Mouse (Mus musculus) gastrocnemius, adult 18-20 months (tissue): ENCODE results near the gene Olfr555. TPM values are rescaled to one million over a fixed set of nuclear protein-coding genes. Genes with fewer than 3 reads are reported as not detected.
"Not testable (repeated sequence)": the region's sequence is repeated elsewhere in the genome, so short reads cannot be mapped to it uniquely, and the experiment has no call there.

Source experiments
- DNase-seq: peaks from one replicate; pipeline ENCODE4 v3.0.0; 2021; ENCODE audit warnings: low spot score
- long read RNA-seq, 2 experiments: library from polyadenylated mRNA; stranded (forward); transcript quantifications; one replicate each; pipeline ENCODE4 v2.0.0; 2021
- total RNA-seq, 2 experiments: library from RNA; stranded (reverse); gene quantifications; 2 replicates each; pipeline ENCODE4 v1.2.3; 2021

Gene Olfr555
- not detected for total RNA-seq
- long read RNA-seq, experiment 1, result 0 reads
- long read RNA-seq, experiment 2, result 0 reads

DNA sequence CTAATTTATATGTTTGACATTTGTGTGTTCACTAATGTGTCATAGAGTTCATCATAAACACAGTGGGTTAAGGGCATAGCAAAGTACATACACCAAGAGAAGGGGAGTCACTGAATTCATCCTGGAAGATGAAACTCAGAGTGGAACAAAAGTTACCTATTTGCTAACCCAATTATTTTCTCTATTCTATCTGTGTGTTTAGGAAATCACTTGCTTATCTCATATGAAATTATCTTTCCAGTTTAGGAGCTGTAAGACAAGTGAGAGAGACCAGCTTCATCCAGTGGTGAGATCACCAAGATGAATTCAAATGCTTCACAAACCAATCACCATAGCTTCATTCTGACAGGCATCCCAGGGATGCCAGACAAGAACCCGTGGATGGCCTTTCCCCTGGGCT lies at the start of gene Olfr555:
Gene Olfr555, plus strand, starts transcription at position 301 of the 400 bp plus-strand sequence.
- DNase-seq, result no peak

DNA sequence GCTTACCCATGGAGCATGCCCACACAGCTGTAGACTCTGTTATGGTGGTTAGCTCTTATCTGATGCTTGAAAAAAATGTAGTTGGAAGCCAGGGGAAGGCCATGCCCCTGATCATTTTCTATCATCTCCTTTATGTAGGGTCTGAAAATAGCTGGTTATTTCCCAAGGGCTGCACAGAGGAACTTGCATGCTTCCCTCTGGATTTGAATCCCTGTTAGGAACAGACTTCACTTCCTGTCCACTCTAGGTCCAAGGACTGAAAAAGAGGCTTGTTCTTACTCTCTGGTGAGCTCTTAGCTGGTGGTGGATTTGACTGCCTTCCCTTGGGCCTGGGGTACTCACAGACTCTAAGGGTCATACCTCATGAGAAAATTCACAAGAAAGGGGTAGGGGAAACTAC lies 40.5 kb upstream of the Olfr555 start, which contains the start of gene Olfr553:
Gene Olfr553, minus strand, starts transcription at position 101 of the 400 bp plus-strand sequence.
- no peak for DNase-seq

DNA sequence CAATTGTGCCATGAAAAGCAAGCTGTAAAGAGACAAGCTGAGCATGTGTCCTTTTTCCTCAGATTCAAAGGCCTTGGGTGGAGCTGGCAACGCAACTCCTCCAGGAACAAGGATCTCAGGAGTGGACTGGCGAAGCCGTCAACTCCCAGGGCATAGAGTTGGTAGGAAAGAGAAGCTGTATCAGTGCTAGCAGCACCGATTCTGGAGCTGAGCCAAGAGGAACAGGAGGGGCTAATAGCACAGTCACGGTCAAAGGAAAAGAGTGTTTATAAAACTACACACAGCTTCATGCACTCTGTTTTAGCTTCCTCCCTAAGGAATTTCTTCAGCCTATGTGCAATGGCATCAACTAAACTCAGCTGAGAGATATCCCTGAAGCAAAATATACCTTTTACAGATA lies 39.0 kb upstream of the Olfr555 start:
- DNase-seq, result peak; percentile 11

DNA sequence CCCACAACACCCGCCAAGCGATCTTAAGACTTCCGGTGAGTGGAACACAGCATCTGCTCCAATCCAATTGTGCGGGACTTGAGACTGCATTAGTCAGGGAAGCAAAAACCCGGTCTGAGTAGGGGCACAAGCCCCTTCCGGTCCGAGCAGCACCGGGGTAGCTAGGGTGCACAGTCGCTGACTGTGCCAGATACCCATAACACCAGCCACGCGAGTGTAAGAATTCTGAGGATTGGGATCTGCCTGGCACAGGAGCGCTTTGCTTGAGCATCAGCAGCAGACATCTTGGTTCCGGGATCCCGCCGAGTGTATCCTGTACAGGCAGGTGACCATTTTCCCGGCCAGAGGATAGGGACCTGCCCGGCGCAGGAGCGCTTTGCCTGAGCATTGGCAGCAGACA lies 38.3 kb upstream of the Olfr555 start:
- not testable (repeated sequence) for DNase-seq

DNA sequence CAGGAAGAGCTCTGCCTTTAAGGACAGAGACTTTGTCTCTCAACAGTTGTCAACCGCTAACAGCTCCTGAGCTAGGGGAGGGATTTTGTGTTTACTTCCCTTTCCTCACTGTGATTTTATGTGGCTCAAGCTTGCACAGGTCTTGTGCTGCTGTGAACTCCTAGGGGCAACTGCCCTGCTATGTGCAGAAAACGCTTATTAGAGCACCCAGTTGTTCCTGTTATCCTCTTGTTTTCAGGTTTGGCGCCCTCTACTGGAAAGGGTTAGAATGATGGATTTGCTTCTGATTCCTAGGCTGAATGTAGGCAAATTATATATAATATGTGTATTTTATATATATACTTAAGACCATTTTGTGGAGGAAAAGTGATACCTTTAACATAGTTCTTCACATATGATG lies 22.0 kb upstream of the Olfr555 start:
- DNase-seq, result peak; percentile 65

DNA sequence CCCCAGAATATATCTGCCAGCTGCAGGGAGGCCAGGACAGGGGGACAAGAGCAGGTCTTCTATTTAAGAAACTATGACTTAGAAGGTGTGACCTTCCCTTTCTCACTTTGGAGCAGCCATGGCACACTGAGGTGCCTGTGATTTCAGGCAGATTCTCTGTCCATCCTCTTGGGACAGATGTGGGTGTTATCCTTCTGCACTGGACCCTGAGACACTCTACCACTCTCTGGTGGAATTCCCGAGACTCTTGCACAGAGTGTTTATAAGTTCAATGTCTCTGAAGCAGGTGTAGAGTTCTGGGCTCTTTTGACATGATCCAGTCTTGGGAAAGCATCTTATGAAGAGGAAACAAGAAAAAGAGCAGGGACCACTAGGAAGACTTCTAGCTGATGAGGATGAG lies 20.5 kb upstream of the Olfr555 start, which contains the start of gene Olfr554:
Gene Olfr554, plus strand, starts transcription at position 301 of the 400 bp plus-strand sequence.
- no peak for DNase-seq

DNA sequence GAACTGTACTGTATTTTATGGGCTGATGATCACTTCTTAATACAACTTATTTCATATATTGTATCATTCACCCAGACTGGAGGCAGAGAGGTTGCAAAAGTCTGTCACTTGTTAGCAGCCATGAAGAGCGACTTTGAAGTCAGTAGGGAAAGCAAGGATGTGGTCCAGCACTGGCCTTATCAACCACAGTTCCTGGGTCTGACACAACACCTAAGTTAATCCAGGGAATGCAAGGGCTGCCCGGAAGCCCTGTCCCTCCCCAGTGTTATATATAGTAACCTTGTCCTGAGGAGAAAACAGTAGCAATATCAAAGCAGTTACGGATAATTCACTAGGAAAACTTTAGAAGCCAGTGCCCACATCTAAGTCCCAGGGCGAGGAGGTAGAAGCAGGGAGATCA lies 13.7 kb upstream of the Olfr555 start:
- DNase-seq, result not testable (repeated sequence)

DNA sequence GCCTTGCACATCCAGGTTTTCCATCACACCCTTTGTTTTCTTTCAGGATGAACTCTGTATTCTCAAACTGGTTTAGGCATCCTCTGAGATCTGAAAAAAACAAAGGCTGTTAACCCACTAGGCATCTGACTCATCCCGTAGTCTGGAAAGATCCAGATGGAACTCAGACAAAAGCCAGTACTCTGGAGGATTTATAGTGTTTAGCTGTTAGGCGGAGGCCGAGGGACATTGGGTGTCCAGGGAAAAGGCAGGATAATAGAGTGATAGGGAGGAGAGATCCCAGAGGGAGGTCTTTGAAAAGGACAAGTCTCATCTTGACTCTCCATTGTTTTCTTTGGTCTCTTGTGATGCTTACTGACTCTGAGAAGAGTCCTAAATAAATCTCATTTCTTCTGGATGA lies 6.0 kb downstream of the Olfr555 start, which contains the start of gene Olfr556:
Gene Olfr556, plus strand, starts transcription at position 301 of the 400 bp plus-strand sequence.
- no peak for DNase-seq

DNA sequence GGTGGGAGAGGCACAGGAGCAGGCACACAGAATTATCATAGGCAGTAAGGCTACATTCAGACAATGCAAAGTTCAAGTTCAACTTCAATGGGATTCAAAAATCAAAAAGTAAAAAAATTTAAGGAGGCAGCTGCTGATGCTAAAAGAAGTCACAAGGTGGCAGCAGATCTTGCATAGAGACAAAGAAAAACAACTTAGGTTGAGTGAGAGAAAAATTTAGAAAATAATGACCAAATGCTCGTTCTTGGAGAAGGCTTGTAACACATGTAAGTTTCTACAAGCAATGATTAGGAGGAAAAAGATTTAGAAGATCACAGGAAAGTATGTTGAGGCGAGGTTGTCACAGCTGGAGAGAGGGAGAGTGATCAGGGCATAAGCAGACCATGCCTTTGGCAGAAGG lies 6.8 kb downstream of the Olfr555 start:
- DNase-seq, result no peak

DNA sequence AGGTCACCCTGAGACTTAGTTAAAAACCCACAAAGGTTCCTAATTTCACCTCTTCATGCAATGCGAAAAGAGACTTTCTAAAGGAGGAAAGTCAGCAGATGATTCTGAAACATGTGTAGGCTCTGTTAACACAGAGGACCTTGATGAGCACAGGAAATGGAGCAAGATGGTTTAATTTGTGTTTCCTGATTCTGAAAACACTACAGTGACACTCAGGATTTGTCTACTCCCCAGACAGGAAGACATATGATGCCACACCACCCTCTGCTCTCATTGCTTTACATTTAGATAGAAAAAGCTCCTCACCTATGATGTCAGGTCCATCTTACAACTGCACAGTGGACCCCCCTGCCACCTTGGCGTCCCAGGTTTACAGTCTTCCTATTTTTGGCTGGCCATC lies 17.6 kb downstream of the Olfr555 start:
- no peak for DNase-seq

DNA sequence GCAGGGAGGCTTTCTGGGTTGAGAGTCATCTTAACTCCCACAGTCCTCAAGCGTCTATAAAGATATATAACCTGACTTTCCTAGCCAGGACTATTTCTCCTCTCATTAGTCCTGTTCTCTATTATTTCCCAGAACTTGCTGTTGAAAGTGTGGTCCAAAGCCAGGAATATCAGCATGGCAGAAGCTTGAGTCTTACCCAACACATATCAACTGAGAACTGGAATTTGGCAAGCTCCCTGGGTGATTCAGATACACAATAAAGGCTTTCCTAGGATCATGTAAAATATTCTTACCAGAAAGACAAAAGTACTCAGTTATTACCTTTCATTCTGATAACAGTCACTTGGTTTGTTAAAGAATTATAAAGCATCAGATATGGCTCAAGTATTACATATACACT lies 23.3 kb downstream of the Olfr555 start:
- DNase-seq, result no peak

DNA sequence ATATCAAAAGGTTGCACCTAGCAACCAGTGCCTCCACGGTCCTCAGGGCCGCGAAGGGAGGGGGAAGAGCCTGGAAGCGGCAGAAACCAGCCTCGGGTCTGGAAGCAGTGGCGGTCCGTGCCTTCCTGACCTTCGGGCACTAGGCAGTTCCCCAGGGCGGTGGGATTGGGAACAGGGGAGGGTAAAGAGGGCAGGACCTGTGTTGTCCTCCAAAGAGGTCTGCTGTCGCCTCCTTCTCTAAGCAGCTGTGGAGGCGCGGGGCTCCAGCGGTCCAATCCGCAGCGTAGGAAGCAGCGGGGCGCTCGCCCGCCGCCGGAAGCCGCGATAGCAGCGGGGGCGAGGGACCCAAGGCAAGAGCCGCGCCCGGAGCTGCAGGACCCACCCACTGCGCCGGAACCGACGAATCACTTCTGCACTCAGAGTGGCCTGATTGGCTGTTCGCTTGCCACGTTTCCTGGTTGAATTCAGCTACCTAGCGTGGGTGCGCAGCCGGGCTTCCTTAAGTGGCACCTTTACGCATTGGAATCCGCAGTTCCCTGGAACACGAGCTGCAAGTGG lies 28.4 kb downstream of the Olfr555 start, which contains the start of gene Trim68:
Gene Trim68, minus strand, starts transcription at position 384 of the 558 bp plus-strand sequence.
- peak; percentile 90 for DNase-seq

DNA sequence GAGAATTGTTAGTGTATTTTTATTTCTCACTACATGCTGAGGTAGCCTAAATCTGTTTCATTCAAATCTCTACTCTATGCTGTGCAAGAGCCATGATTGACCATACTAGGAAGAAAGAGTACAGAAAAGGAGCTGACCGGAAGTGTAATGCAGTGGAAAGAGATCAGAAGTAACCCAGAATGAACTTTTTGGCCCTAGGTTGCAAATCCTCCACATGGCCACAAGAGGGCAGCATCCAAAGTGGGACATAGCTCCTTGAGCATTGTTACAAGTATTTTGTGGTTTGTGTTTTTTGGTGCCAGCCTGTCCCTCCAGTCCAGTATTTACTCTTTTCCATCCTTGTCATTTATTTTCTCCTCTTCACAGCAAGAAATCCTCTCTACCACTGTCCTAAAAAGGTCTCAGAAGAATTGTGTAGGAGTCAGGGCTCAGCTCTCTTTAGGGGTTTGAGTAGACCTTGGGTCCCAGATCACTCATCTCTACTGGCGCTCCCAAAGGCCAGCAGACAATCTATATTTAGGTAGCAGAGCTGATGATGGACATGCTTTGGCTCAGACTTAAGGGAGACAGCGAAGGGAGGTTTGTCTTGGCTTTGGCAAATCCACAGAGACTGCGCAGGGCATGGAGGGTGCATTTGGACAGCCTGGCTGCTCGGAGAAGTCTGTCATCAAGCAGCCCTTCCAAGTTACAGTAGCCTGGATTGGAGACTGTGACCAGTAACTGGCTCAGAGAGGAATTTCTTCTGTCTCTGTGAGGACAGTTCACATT lies 36.9 kb downstream of the Olfr555 start, which contains the start of gene Olfr557:
Gene Olfr557, plus strand, starts transcription at position 553 of the 768 bp plus-strand sequence.
- peak; percentile 9 for DNase-seq

DNA sequence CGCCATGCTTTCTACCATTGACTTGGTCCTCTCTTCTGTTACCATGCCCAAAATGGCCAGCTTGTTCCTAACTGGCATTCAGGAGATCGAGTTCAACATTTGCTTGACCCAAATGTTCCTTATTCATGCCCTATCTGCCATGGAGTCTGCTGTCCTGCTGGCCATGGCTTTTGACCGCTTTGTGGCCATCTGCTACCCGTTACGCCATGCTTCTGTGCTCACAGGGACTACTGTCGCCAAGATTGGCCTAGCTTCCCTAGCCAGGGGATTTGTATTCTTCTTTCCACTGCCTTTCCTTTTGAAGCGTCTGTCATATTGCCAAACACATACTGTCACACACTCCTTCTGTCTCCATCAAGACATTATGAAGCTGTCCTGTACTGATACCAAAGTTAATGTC lies 39.8 kb downstream of the Olfr555 start:
- no peak for DNase-seq

DNA sequence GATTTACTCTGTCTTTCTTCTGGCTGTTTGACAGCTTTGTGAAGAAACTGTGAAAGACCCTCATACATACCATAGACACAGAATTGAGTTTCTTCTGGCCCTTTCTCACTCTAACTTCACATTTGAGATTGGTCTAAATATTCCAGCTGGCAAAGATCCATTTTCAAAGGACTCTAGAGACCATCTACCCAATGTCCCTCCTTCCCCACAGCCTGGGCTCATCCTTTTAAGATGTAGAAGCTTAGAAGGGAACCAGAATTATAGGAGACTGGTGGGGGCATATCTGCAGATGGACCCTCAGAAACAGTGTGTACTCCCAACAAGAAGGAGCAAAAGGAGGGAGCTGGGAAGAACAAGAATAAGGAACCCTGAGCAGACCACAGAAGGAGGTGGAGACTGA lies 43.3 kb downstream of the Olfr555 start, which contains the start of gene Olfr558:
Gene Olfr558, plus strand, starts transcription at position 301 of the 400 bp plus-strand sequence.
- no peak for DNase-seq

Other genes starting within 250 kb of the Olfr555 start
- gene Rrm1, start 217.1 kb upstream of the Olfr555 start, total RNA-seq, result 10 to 100 TPM; 18.1 to 20.5 TPM
- not detected for gene Olfr543, start 177.1 kb upstream of the Olfr555 start, total RNA-seq
- not detected for gene Olfr544, start 170.5 kb upstream of the Olfr555 start, total RNA-seq
- gene Olfr545, start 159.2 kb upstream of the Olfr555 start, total RNA-seq, result not detected
- gene Olfr547, start 124.1 kb upstream of the Olfr555 start, total RNA-seq, result not detected
- not detected for gene Olfr548-ps1, start 117.9 kb upstream of the Olfr555 start, total RNA-seq
- gene Olfr549, start 109.0 kb upstream of the Olfr555 start, total RNA-seq, result not detected
- 1 to 10 TPM; 1.7 to 3.2 TPM for gene Trim21, start 93.3 kb upstream of the Olfr555 start, total RNA-seq
- under 1 TPM in 1 of 2 experiments, not detected in 1; 0.16 TPM for gene Olfr550, start 87.4 kb upstream of the Olfr555 start, total RNA-seq
- not detected for gene Olfr551, start 66.9 kb upstream of the Olfr555 start, total RNA-seq
- gene Olfr552, start 61.1 kb upstream of the Olfr555 start, total RNA-seq, result under 1 TPM; 0.09 to 0.17 TPM
- not detected for gene Olfr553, start 40.6 kb upstream of the Olfr555 start, total RNA-seq
- not detected for gene Olfr554, start 20.4 kb upstream of the Olfr555 start, total RNA-seq
- not detected for gene Olfr556, start 6.1 kb downstream of the Olfr555 start, total RNA-seq
- 1 to 10 TPM; 3.8 to 4.5 TPM for gene Trim68, start 28.5 kb downstream of the Olfr555 start, total RNA-seq
- gene Olfr557, start 37.1 kb downstream of the Olfr555 start, total RNA-seq, result not detected
- gene Olfr558, start 43.4 kb downstream of the Olfr555 start, total RNA-seq, result 1 to 10 TPM in 1 of 2 experiments, under 1 TPM in 1; 0.91 to 1.3 TPM
- gene Olfr33, start 60.2 kb downstream of the Olfr555 start, total RNA-seq, result not detected
- not detected for gene Olfr559, start 68.7 kb downstream of the Olfr555 start, total RNA-seq
- gene Olfr560, start 100.5 kb downstream of the Olfr555 start, total RNA-seq, result not detected
- gene Olfr78, start 100.6 kb downstream of the Olfr555 start, total RNA-seq, result under 1 TPM; 0.21 to 0.40 TPM
- not detected for gene Olfr561, start 112.4 kb downstream of the Olfr555 start, total RNA-seq
- not detected for gene Olfr564, start 144.7 kb downstream of the Olfr555 start, total RNA-seq
- gene Olfr566, start 199.9 kb downstream of the Olfr555 start, total RNA-seq, result not detected
- gene Olfr568, start 218.3 kb downstream of the Olfr555 start, total RNA-seq, result not detected
- gene Olfr569, start 232.1 kb downstream of the Olfr555 start, total RNA-seq, result not detected
- not detected for gene Olfr570, start 235.8 kb downstream of the Olfr555 start, total RNA-seq